Mouse (Mus musculus) lung, postnatal 0 days (tissue): ENCODE measurements around the gene Cir1. TPM values are rescaled to one million over a fixed set of nuclear protein-coding genes. Genes with fewer than 3 reads are reported as not detected.

Source experiments
- ATAC-seq: fragments of 200-750 bp; cut with Nextera tagmentation; 2 replicates; pipeline ENCODE4 v1.8.0; 2017; ENCODE audit warnings: moderate library complexity
- DNase-seq: peaks from one replicate; pipeline ENCODE4 v3.0.0-alpha.2; 2016; ENCODE audit warnings: low spot score
- H3K27ac ChIP-seq: fragments of 300-500 bp; sonication (generic); 2 replicates; pipeline ENCODE4 v1.5.1; 2014; ENCODE audit warnings: antibody characterized with exemption, mild to moderate bottlenecking, low read length, mixed read lengths
- H3K27me3 ChIP-seq: fragments of 300-500 bp; sonication (generic); replicated peaks from 2 replicates; pipeline ENCODE4 v1.6.1; 2014; ENCODE audit warnings: low read length, mixed read lengths; ENCODE audit not compliant: insufficient read depth
- H3K36me3 ChIP-seq: fragments of 300-500 bp; sonication (generic); 2 replicates; pipeline ENCODE4 v1.6.1; 2014; ENCODE audit warnings: low read length, mixed read lengths; ENCODE audit not compliant: insufficient read depth
- H3K4me1 ChIP-seq: fragments of 300-500 bp; sonication (generic); 2 replicates; pipeline ENCODE4 v1.6.1; 2014; ENCODE audit warnings: antibody characterized with exemption, low read depth, low read length, mixed read lengths; ENCODE audit not compliant: insufficient read depth
- H3K4me2 ChIP-seq: fragments of 300-500 bp; sonication (generic); replicated peaks from 2 replicates; pipeline ENCODE4 v1.6.1; 2014; ENCODE audit warnings: low read depth, mild to moderate bottlenecking, low read length, moderate library complexity, mixed read lengths
- H3K4me3 ChIP-seq: fragments of 300-500 bp; sonication (generic); 2 replicates; pipeline ENCODE4 v1.5.1; 2014; ENCODE audit warnings: low read depth, low read length
- H3K9ac ChIP-seq: fragments of 300-500 bp; sonication (generic); replicated peaks from 2 replicates; pipeline ENCODE4 v1.6.1; 2014; ENCODE audit warnings: low read depth, mild to moderate bottlenecking
- H3K9me3 ChIP-seq: fragments of 300-500 bp; sonication (generic); 2 replicates; pipeline ENCODE4 v1.6.1; 2016; ENCODE audit warnings: low read length, mixed read lengths
- CTCF ChIP-seq: IDR thresholded peaks from 2 replicates; pipeline ENCODE4 v1.5.1; 2016; ENCODE audit warnings: antibody characterized with exemption, mild to moderate bottlenecking
- EP300 ChIP-seq: IDR thresholded peaks from 2 replicates; pipeline ENCODE4 v1.6.1; 2016; ENCODE audit warnings: antibody characterized with exemption, mild to moderate bottlenecking, control low read depth
- WGBS: fragments of 180-500 bp; shearing (Covaris S2); extraction: QIAGEN DNeasy Blood & Tissue Kit; methylation state at CpG from one replicate; pipeline ENCODE4 v1.1.7; 2014; 5-methylcytosine and 5-hydroxymethylcytosine counted together
- polyA plus RNA-seq: library from polyadenylated mRNA; unstranded; fragments of >200 nt; fragmentation: Nextera tagmentation; extraction: Ambion mirVana; gene quantifications from 2 replicates; pipeline ENCODE4 v1.2.1, GENCODE M21; 2015

Gene Cir1
- 38.9 and 39.3 TPM in 2 replicates for polyA plus RNA-seq

DNA sequence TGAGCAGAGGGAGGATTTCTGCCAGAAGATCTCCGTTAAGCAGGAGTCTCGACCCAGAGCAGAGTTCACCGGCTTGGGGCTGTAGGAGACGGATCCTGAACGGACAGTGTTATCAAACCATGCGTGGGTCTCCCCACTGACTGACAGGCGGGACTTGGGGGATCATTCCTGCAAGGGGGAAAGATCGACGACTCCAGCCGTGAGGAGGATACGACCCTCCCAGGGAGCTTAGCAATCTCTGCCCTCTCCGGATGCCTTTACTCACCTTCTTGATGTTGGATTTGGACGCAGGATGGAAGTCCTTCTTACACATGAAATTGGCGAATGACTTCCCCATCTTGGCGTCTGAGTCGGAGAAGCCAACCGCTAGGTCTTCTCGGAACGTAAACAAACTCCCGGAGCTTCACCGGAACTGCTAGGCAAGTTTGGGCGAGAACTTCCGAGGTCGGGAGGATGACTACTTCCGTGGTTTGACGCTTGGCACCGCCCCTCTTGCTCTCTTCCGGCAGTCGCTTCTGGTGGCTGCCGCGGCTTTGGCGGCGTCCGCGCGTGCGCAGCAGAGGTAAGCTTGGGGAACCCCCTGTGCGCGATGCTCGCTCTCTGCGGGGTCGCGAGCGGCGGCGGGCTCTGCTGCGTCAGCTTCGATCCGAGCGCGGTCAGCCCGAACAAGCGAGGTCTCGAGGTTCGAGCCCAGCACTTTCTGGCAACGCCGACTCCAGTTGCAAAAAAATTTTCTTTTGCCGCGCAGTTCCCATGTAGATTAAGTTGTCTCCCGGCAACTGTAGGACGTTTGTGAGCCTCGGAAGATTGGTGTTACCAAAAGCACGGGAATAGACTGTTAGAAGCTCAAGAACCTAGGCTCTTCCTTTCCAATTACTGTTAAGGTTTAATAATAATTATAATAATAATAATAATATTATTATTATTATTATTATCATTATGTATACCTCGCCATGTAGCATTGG lies at the start of gene Cir1, which contains the start of gene Scrn3:
Cir1 (minus strand) TSS at position 550 of the 965 bp plus-strand sequence.
Scrn3 (plus strand) TSS at position 450 of the 965 bp plus-strand sequence.
- DNase-seq (peak; percentile 99), ATAC-seq (peak; percentile 99)
- Histone ChIP-seq H3K4me3 (peak within 1 kb of the TSS; percentile 75), H3K9me3 (no peaks in the 10 kb centered on the region), H3K4me2 (peak within 1 kb of the TSS; percentile 72), H3K36me3 (peaks cover 9% of the 10 kb centered on the region; the same call in 1 of the 2 replicates), H3K27me3 (no peaks in the 10 kb centered on the region), H3K27ac (peak within 1 kb of the TSS; percentile 74), H3K9ac (peak within 1 kb of the TSS; percentile 88), H3K4me1 (peaks cover 3% of the 10 kb centered on the region; the same call in 1 of the 2 replicates)
- under 1% methylated on average over 64 of the region's 64 CpGs for WGBS
- TF ChIP-seq EP300 (peak; percentile 65; the same call in 1 of the 2 replicates), CTCF (no peak)

DNA sequence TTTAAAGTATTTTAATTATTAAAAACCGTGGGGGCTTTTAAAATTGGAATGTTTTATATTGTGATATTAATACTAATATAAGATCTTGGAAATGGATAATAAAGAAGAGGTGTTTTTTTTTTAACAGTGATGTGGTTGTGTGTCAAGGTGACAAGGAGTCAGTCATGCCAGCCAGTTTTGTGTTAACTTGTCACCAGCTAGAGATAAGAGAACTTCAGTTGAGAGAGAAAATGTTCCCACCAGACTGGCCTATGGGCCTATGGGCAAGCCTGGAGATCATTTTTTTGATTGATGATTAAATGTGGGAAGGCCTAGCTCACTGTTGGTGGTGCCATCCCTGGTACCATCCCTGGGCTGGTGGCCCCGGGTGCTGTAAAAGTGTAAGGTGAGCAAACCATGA lies 48.0 kb upstream of the Cir1 start:
- H3K27ac ChIP-seq = no peak overlapping the region
- no peak for ATAC-seq
- no peak overlapping the region for H3K4me3 ChIP-seq
- H3K9ac ChIP-seq = no peak overlapping the region
- TF ChIP-seq EP300 (no peak), CTCF (no peak)
- no peaks in the 10 kb centered on the region for H3K4me1 ChIP-seq
- no peaks in the 10 kb centered on the region for H3K9me3 ChIP-seq
- H3K27me3 ChIP-seq = no peaks in the 10 kb centered on the region
- no peaks in the 10 kb centered on the region for H3K36me3 ChIP-seq
- 82% methylated on average over 2 of the region's 2 CpGs for WGBS
- no peak for DNase-seq
- H3K4me2 ChIP-seq = no peak overlapping the region

DNA sequence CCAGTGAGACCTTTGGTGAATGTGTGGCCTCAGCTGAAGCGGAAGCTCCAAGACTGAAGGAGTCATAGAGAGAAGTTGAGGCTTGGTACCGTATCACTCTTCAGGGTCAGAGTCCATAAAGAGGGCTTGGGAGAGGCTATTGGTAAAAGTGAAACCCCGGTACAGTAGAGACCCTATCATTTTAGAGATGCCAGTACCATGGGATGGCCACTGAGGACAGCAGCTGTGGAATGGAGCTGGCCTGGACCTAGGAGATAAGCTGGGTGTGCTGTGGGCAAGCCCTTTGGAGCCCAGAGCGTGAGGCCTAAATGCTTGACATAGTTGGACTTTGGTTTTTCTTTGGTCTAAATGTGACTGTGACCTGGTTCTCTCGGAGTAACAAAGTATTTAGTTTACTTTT lies 47.4 kb upstream of the Cir1 start:
- DNase-seq = no peak
- Histone ChIP-seq H3K4me3 (no peak overlapping the region), H3K9ac (no peak overlapping the region), H3K9me3 (no peaks in the 10 kb centered on the region), H3K4me1 (no peaks in the 10 kb centered on the region), H3K27ac (no peak overlapping the region), H3K27me3 (no peaks in the 10 kb centered on the region), H3K36me3 (no peaks in the 10 kb centered on the region), H3K4me2 (no peak overlapping the region)
- WGBS = 89% methylated on average over 5 of the region's 5 CpGs
- no peak for TF ChIP-seq EP300
- no peak for TF ChIP-seq CTCF
- no peak for ATAC-seq

DNA sequence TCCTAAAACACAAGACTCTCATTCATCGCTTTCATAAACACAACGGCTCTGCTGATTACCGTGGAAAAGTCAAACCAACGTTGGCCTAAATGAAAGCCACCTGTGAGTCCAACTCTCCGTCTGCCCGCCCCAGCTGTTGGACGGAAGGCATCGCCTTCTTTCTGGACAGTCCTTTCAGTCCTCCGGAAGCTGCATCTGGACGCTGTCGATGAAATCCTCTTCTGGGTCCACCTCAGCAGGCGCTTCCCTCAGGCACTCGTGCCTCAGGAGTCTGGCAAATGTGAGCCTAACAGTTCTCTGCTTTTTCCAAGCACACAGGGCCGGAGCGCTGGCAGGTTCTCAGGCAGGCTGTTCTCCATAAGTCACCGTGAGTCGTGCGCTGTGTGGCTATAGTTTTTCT lies 44.5 kb upstream of the Cir1 start:
- DNase-seq = no peak
- Histone ChIP-seq H3K27ac (no peak overlapping the region), H3K4me3 (no peak overlapping the region), H3K4me1 (no peaks in the 10 kb centered on the region), H3K27me3 (no peaks in the 10 kb centered on the region), H3K4me2 (no peak overlapping the region), H3K36me3 (no peaks in the 10 kb centered on the region), H3K9me3 (no peaks in the 10 kb centered on the region), H3K9ac (no peak overlapping the region)
- no peak for ATAC-seq
- 67% methylated on average over 18 of the region's 18 CpGs for WGBS
- TF ChIP-seq CTCF (no peak), EP300 (no peak)

DNA sequence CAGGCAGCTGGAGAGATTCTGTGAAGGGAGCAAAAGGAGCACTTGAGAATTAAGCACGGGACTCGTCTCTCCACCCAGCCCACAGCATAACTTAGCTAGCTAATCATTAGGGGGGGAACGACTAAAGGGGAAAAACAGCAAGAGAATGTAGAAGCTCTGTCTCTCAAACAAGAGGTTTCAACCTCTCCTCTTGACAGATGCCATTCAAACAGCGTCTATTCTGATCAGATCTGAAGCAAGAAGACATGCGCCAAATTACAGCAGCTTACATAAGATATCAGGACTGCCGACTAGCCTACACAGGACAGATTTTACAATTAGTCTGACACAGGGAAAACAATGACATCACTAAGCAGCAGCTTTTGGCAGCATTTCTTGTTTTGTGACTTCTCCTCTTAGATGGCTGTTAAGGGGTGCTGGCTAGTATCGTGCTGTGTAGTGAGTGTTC lies 39.5 kb upstream of the Cir1 start:
- Histone ChIP-seq H3K27ac (peak overlapping the region; percentile 58), H3K4me3 (no peak overlapping the region; the same call in 1 of the 2 replicates)

DNA sequence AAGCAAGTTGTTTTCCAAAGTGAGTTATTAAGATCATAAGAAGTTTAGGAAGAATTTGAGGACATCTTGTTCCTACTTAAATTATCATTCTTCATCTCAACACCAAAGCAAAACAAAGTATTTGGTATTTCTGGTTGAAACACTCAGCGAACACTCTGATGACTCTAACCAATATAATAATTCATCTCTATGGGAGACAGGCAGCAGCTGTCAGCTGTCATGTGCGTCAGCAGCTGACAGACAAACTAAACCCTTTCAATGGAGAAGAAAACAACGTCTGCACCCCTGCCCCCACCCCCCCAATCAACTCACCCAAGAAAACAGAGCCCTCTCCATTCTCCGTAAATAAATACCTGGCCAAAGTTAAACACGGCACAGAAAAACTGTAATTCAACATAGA lies 39.0 kb upstream of the Cir1 start:
- Histone ChIP-seq H3K9ac (no peak overlapping the region), H3K36me3 (no peaks in the 10 kb centered on the region), H3K27me3 (no peaks in the 10 kb centered on the region), H3K4me1 (no peaks in the 10 kb centered on the region), H3K4me2 (peak overlapping the region; percentile 29; the same call in 1 of the 2 replicates), H3K4me3 (no peak overlapping the region; the same call in 1 of the 2 replicates), H3K9me3 (no peaks in the 10 kb centered on the region), H3K27ac (peak overlapping the region; percentile 58)
- 25% methylated on average over 5 of the region's 5 CpGs for WGBS
- DNase-seq (peak; percentile 74), ATAC-seq (peak; percentile 78)
- TF ChIP-seq CTCF (no peak), EP300 (no peak)

More for the DNA sequence above, 39.5 kb upstream of the Cir1 start:
- H3K4me2 ChIP-seq = peak overlapping the region; percentile 29; the same call in 1 of the 2 replicates
- ATAC-seq (peak; percentile 88), DNase-seq (peak; percentile 90)
- H3K36me3 ChIP-seq = no peaks in the 10 kb centered on the region
- WGBS = 23% methylated on average over 7 of the region's 7 CpGs
- H3K4me1 ChIP-seq = no peaks in the 10 kb centered on the region
- no peaks in the 10 kb centered on the region for H3K9me3 ChIP-seq
- no peak for TF ChIP-seq EP300
- no peak for TF ChIP-seq CTCF
- H3K9ac ChIP-seq = no peak overlapping the region
- H3K27me3 ChIP-seq = no peaks in the 10 kb centered on the region
